Mouse (Mus musculus) kidney, adult 11 months (tissue): ENCODE data around the gene Hacd4.
A peak's percentile ranks its signal among the peaks of the same experiment; 100 is the strongest.
"Not testable (repeated sequence)": the region's sequence is repeated elsewhere in the genome, so short reads cannot be mapped to it uniquely, and the experiment has no call there.

Experiments
- DNase-seq: peaks from one replicate; pipeline ENCODE4 v3.0.0; 2022

The Hacd4 gene

GRCm38 (mm10) chr4:88432412-88433024 lies 6.2 kb downstream of the Hacd4 start:
- no peak for DNase-seq

DNA sequence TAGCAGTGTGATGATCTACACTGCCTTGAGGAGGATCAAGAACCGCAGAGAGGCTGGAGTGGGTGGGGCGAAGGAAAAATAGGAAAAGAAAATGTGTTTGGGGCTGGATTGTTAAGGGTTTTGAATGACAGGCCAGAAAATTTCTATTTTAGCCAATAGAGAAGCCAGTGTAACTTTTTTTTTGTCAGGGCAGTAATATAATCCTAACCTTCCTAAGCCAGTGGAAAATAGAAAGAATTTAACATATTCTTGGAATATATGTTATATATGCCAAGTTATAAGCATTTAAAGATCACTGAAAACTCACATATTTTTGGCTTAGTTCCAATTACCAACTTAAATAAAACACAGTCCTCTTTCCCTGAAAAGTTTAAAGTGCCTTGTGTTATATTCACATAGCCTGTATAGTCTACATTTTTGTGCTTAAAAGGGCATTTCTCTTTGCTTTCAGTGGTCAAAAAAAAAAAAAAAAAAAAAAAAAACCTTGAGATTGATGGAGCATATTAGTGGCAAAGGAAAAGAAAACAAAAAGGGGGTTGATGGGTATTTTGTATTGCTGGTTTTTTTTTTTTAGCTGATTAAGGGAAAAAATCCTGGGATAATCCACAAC lies 11.0 kb downstream of the Hacd4 start:
- DNase-seq: no peak

DNA sequence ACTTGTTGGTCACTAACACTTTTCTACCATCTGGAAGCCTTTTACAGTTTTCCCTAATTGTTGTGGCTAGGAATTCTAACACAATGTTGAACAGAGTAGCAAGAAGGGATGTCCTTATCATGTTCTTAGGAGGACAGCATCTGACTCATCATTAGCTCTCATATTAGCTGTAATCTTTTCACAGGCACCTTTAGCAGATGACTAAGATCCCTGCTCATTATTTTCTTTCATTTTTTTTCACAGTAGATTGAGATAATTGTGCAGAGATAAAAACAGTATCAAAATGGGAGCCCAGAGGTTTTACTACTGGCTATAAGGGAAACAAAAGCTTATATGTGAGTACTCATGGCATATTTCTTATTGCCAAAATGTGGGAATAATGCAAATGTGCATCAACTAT lies 14.2 kb downstream of the Hacd4 start:
- no peak for DNase-seq

- DNase-seq: no peak
These were observed 19.4 kb downstream of the Hacd4 start for GRCm38 (mm10) chr4:88419378-88419777.

- DNase-seq: no peak
These were observed 23.7 kb downstream of the Hacd4 start for GRCm38 (mm10) chr4:88415017-88415416.

GRCm38 (mm10) chr4:88412331-88412730 lies 26.4 kb downstream of the Hacd4 start:
- peak; percentile 13 for DNase-seq

GRCm38 (mm10) chr4:88409279-88409678 lies 29.4 kb downstream of the Hacd4 start:
- DNase-seq: no peak

GRCm38 (mm10) chr4:88406887-88407696 lies 31.6 kb downstream of the Hacd4 start:
- no peak for DNase-seq

- DNase-seq: no peak
These were observed 35.8 kb downstream of the Hacd4 start for GRCm38 (mm10) chr4:88402884-88403283.

GRCm38 (mm10) chr4:88400992-88401313 lies 37.8 kb downstream of the Hacd4 start:
- DNase-seq: no peak

DNA sequence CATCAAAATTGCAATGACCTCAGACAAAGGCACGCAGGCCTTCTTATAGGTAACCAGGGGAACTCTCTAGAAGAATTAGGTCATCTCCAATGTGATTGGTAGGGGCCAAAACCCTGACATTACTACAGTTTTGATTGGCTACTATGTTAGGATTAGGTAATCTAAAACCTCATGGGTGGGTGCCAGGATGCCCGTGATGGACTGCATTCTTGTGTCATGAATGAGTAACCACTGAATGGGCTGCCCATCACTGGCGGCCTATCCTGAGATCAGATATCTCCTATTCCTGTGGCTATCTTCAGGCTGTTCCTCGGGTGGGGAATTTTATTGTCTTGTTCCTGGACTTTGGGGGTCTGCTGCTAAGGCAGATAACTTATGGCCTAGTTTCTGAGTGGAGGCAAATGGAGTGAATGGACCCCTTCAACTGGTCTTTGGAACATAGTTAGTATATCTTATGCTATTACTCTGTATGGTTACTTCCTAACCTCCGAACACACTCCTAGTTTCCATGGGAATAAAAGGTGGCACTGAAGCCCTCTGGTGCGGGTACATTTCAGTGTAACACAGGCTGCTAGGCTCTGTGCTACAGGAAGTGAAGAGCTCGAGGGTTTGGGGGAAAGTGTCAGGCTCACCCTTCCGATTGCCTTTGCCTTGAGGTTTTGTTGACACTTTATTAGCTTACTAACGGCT lies 38.3 kb downstream of the Hacd4 start:
- DNase-seq: peak; percentile 9

DNA sequence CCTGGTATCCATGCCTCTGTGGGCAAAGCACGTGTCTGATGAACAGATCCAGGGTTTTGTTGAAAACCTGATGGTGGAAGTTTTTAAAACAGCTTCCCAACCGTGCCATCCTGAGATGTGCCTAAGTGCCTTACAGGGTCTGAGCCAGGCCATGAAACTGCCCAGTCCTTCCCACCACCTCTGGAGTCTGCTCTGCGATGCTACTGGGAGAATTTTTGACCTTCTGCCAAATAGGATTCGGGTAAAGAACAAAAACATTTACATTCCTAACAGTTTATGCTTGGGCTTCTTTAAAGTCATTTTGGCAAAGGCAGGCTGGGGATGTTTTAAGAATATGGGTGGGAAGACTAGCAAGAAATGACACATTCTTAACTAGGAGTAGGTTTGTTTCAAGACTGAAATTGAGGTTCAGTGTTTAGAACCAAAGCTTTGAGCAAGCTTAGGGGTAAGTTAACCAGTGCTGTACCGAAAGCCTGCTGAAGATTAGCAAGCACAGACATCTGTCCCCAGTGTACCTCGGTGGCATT lies 41.7 kb downstream of the Hacd4 start:
- DNase-seq: no peak

- no peak for DNase-seq
These were observed 43.0 kb downstream of the Hacd4 start for GRCm38 (mm10) chr4:88395717-88396116.

- not testable (repeated sequence) for DNase-seq
These were observed 48.1 kb downstream of the Hacd4 start for GRCm38 (mm10) chr4:88390596-88390995.

DNA sequence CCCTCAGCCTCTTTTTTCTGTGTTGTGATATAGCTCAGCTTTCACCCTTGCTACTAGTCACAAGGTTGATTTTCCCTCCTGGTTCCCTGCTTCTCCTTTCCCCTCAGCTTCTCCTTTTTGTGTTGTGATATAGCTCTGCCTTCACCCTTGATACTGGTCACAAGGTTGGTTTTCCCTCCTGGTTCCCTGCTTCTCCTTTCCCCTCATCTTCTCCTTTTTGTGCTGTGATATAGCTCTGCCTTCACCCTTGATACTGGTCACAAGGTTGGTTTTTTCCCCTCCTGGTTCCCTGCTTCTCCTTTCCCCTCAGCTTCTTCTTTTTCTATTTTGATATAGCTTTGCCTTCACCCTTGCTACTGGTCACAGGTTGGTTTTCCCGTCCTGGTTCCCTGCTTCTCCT lies 48.7 kb downstream of the Hacd4 start:
- DNase-seq: no peak

DNA sequence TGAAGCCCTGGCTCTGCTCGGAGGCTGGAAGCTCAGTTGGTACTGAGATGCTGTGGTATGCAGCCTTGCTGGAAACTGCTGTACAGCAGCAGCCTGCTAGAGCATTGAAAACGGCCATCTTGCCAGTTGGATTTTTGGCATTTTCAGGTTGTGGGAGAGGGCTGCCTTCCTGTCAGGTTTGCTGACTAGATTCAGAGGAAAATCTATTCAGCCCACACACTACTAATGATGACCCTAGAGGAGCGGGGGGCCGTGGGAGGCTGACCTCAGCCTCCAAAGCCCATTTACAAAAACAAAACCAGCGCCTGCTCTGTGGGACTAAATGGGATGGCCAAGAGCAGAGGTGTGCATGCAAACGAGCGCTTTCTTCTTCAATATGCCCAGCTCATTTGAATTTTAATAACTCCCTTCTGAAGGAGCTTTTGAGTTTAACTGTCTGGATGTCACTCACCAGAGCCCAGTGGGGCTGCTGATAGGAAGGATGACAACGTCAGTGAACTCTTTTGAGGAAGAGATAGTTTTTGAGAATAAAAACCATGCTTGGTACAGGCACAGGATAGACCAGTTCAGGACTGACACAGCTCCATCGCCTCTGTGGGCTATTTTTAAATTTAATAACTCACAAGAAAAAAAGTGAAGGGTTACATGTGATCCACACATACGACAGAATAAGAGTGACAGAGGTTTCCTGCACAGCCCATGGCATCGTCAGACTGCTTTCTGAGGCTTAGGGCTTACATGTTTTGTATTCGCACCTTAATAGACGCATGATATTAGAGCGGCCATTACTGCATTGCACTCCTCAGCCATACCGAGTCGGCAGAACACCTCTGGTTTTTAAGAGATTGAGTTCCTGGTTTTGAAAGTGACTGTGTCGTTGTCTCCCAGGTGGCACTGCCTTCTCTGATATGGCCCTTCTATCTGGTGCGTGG lies 66.2 kb downstream of the Hacd4 start:
- DNase-seq: no peak

GRCm38 (mm10) chr4:88370819-88371218 lies 67.9 kb downstream of the Hacd4 start:
- DNase-seq: no peak

- DNase-seq: no peak
These were observed 68.8 kb downstream of the Hacd4 start for GRCm38 (mm10) chr4:88369951-88370350.

- DNase-seq: no peak
These were observed 81.3 kb downstream of the Hacd4 start for GRCm38 (mm10) chr4:88357431-88357830.

- no peak for DNase-seq
These were observed 82.1 kb downstream of the Hacd4 start for GRCm38 (mm10) chr4:88356652-88357051.

- peak; percentile 35 for DNase-seq
These were observed 87.8 kb downstream of the Hacd4 start for GRCm38 (mm10) chr4:88350910-88351309.
